Mouse (Mus musculus): ENCODE results near the gene Tpt1.
"Not testable (repeated sequence)": the region's sequence is repeated elsewhere in the genome, so short reads cannot be mapped to it uniquely, and the experiment has no call there.

The Tpt1 gene

DNA sequence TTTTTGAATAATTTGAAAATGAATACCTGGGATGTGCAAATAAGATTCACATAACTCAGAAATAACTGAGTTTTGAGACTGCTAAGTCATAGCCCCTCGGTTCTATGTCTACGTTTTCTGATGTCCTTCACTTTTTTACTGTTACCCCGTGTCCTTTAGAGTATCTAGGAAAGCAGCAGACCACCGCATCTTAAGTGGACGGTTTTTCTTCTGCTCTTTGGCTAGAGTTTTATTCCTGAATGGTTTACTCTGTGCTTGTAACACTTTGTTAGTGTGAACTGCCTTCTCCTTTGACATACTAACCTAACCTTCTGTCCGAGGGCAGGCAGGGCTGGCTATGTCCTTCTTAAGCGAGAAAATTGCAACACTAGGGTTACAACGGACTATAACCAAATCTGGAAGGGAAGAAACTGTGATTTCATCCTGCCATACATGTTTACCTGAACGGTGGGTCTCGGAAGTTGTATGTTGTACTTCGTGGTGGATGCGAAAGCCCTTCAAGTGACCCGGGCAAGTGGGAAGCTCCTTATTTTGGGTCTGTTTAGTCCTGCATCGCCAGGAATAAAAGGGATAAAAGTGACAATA lies 690 bp upstream of the Tpt1 start:
- no peak for DNase-seq (ENCODE audit: low read depth, low spot score)

DNA sequence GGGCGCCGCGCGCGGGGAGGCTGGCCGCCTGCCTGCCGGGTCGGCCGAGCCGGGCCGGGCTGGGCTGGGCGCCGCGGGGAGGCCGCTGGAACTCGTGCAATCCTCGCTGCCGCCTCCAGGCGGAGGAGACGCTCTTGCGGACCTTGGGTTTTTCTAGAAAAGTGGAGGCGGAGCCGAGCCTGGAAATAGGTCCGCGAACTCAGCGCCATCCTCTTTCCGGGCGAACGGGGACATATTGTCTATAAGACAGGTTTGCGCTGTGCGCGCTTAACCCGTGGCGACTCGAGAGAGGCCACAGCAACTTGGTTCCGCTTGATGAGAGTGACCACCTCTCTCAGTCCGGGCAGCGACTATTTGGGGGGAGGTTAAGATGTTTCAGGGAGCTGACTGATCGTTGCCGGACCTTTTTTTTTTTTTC lies 814 bp downstream of the Tpt1 start:
- peak; percentile 80 for DNase-seq (ENCODE audit: low read depth, low spot score)

DNA sequence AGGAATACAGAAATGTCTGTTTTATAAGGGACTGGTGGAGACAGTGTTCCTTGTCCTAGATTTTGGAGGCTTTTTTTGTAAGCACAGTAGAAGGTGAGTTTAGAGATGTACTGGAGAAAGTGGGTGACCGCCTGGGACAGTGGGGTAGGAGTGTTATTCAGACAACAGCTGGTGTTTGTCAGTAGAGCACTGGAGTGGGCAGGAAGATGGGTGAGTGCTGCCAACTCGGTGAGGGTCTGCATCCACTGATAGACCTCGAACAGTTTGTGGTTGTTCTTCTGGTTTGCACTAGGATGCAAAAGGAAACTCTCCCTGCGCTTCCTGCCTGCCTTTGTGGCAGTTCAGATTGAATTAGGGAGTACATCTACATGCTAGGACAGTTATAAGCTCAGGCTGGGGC lies 2.8 kb downstream of the Tpt1 start:
- DNase-seq (ENCODE audit: low read depth, low spot score), result no peak

DNA sequence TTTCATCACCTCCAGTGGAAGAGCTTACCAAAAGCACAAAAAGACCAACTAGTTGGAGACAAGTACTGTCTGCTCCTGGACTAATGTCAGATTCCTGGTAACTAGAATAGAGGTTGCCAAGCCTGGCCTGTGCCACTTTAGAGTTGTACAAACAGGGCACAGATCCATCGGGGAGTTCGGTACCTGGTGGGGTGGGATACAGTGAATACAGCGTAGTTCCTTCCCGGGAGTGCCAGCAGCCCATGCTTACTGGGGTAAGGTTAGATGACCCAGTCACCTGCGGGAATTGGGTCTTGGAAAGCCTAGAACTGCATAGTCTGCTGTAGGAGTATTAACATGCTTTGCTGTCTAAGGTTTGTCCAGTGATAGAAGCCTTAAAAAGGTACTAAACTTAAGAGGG lies 3.6 kb downstream of the Tpt1 start:
- DNase-seq (ENCODE audit: low read depth, low spot score), result no peak

DNA sequence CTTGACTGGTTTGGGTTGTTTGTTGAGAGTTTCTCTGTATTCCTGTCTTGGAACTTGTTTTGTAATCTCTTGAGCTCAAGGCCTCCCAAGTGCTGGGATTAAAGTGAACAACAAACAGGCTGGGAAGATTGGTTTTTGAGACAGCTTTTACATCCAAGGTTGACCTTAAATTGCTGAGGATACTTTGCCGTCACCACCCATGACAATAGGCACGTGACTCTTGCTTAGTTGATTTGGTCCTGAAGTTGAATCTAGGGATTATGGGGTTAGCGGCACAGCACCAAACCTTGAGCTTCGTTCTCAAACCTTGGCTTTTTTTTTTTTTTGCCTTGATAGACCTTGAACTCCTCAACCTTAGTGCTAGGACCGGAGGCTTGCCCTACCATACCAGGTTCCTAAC lies 4.3 kb downstream of the Tpt1 start:
- no peak for DNase-seq (ENCODE audit: low read depth, low spot score)

DNA sequence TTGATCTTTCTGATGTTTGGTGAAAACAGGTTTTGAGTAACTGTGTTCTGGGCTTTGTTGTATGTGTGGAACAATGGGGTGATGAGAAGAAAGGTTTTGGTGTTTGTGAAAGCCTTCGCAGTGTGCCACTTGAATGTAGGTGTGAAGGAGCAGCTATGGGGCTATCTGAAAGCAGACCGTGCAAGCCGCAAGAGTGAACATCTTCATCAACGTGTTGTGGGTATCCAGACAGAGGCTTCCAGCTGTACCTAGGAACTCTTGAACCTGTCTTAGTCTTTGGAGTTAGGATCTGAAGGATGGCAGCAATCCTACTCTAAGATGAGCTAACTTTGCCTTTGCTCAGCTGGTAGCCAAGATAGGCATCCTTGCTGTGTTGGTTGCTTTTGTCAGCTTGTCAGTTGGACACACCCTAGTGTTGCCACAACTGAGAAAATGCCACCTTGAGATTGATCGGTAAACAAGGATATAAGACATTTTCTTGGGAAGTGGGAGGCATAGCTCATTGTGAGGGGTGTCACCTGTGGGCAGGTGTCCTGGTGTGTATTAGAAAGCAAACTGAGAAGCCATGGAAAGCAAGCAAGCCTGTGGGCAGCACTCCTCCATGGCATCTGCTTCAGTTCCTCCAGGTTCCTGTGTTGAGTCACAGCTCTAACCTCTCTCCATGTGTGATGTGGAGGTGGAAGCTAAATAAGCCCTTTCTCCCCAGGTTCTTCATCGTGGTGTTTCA lies 5.1 kb downstream of the Tpt1 start:
- DNase-seq (ENCODE audit: low read depth, low spot score), result no peak

DNA sequence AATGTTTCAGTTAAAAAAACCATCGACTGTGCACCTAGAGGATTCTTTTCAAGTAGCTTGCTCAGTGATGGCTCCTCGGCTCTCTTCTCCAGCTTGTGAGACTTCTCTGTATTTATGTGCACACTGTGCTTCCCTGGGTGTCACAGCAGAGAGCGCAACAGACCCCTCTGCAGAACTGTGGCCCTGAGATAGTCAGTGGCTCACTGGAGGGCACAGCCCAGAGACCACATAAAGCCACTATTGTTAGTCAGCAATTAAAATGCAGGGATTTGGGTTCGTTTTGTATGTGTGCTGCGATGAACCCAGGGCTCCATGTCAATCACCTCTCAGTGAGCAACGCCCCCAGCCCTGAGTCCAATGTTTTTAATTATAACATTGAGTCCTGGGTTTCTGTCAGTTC lies 5.9 kb downstream of the Tpt1 start:
- DNase-seq (ENCODE audit: low read depth, low spot score), result no peak

DNA sequence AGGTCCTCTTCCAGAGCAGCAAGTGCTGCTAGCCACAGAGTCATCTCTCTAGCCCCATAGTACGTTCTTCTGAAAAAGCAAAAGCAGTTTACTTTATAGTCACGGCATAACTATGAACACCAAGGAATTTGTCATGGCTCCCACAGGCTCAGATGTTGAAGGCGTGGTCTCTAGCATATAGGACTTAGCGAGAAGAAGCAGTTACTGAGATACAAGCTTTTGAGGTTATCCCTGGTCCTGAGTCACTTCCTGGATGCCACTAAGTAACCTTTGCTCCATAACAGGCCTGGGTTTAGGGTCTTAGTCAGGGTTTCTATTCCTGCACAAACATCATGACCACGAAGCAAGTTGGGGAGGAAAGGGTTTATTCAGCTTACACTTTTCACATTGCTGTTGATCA lies 7.1 kb downstream of the Tpt1 start:
- no peak for DNase-seq (ENCODE audit: low read depth, low spot score)

DNA sequence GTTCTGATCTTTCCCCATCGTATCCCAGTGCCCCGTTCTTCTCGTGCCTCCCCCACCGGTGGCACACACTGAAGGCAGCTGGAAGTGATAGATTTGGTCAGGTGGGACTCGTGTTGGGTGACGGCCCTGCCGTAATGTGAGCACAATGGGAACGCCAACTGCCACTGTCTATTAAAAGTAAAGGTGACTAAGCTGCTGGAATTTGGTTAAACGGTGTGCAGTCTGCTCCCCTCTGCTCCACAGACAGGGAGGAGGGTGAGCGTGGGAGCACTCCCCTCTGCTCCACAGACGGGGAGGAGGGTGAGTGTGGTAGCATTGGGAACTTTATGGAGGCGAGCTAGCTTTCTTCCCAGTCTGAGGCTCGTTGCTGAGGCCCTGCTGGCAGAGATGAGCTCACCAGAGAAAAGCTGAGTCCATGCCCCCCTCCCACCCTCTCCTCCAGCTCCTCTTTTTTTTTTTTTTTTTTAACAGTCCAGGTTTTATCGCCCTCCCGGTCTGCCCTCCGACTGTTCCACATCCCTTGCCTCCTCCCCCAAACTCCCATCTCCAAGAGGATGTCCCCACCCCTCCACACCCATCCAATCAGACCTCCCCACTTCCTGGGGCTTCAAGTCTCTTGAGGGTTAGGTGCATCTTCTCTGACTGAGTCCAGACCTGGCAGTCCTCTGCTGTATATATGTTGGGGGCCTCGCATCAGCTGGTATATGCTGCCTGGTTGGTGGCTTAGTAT lies 10.5 kb downstream of the Tpt1 start:
- DNase-seq (ENCODE audit: low read depth, low spot score), result no peak

DNA sequence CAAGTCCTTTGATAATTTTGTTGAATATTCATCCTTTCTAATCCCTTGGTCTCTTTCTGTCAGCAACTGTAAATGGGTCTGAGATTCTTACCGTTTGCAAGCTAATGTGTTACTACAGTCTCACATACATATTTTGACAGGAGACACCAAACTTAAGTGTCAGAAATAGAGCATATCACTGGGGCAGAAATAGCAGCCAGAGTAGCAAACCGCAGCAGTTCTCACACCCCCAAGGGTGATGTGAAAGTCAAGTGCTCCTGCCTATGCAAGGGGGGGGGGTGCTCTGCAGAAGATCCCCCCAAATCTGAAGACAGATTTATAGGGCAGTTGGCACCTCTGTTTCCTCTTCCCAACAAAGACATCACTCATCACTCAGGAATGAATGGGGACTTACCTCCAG lies 13.3 kb downstream of the Tpt1 start:
- no peak for DNase-seq (ENCODE audit: low read depth, low spot score)

DNA sequence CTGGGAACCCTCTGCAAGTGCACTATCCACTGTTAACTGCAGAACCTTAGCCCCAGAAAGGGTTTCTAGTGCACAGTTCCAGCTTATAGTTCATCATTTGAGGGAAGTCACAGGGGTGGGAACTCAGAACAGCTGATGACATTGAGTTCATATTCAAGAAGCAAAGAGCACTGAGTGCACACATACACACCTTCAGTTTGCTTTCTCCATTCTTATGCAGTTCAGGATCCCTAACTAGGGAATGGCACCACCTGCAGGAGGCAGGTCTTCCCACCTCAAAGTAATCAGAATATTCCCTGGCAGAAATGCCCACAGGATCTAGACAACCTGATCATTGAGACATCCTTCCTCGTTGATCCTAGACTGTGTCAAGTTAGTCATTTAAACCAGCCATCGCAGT lies 14.7 kb downstream of the Tpt1 start:
- no peak for DNase-seq (ENCODE audit: low read depth, low spot score)

DNA sequence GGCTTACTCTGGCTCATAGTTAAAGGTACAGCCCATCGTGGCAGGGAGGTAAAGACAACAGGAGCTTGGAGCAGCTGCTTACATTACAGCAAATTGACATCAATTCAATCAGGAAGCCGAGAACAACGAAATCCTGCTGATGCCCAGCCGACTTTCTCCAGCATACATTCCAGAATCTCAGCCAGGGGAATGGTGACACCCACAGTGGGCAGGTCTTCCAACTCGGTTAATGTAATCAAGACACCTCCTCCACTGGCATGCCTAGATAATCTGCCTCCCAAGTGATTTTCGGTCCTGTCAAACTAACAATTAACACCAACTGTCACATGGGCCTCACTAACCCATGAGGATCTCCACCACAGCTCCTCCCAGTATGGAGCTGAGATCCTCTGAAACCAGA lies 17.8 kb downstream of the Tpt1 start:
- DNase-seq (ENCODE audit: low read depth, low spot score), result no peak

DNA sequence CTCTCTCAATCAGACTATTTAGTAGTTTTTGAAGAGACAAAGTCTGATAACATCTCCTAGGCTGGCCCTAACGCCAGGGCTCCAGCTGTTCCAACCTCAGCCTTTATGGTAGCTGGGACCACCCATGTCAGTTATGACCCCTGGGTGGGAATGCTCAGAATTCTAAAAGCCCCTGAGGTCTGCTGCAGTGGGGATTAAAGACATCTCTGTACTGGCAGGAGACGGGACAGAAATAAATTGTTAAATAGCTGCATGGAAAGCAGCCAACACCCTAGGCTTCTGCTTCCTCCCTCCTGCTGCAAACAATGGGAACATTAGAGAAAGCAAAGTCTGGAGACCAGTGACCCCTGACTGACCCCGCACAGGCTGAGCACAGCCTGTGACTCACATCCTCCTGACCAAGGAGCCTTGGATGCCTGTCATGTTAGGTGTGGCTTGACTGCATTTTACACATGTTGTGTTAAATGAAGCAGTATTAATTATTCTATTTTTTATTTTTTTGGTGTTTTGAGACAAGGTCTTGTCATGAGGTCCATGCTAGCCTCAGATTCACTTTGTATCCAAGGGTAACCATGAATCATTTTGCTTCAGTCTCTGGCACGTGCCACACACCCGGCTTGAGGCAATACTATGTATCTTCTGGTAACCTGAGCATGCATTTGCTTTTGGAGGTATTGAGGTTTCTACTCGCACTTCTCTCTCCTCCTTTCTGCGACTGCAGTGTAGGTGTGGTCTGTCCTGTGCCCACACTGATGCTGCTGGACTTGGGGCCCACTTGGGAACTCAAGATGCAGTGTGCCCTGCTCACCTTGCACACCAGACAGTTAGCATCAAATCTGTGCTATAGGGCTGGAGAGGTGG lies 18.9 kb downstream of the Tpt1 start:
- peak; percentile 62 for DNase-seq (ENCODE audit: low read depth, low spot score)

DNA sequence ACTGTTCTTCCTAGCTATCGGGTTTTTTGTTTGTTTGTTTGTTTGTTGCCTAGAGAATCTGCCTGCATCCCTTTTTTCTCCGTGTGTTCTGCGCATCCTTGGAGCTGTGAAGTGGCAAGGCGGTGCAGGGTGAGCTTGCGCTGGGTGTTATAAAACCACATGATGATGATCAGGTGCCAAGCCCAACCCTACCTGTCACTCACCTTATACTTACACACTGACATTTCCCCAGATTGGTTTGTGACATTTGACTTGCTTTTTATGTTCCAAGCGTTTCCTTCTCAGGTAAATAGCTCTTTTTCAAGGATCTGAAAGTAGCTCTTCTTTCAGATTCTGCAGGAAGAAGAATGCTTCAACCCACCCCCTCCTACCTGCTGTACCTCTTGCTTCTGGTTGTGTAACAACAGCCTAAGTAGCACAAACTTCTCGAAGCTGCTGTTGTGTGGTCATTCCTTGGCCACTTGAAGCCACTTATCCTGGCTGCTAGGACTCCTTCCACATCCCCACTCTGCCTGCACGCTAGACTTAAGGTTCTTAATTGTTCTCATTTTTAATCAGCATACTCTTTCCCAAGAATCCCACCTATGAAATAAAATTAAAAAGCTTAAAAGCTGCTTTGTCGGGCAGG lies 21.9 kb downstream of the Tpt1 start:
- DNase-seq (ENCODE audit: low read depth, low spot score), result no peak

DNA sequence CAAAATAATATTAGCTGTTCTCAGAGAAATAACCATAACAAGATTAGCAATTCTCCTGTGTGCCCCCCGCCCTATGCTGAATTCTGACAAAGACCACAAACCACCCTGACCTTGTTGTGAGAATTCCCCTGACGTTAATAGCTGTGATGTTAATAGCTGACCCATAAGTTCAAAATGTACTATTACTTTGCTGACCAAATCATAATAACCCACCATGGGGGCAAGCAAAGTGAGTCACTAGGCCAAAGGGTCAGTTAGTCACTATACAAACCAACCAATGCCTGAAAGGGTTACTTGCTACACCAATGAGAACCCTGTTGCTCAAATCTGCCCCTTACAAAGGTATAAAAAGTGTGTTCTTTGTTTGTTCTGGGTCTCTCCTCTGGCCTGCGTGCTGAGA lies 23.1 kb downstream of the Tpt1 start:
- DNase-seq (ENCODE audit: low read depth, low spot score), result not testable (repeated sequence)

DNA sequence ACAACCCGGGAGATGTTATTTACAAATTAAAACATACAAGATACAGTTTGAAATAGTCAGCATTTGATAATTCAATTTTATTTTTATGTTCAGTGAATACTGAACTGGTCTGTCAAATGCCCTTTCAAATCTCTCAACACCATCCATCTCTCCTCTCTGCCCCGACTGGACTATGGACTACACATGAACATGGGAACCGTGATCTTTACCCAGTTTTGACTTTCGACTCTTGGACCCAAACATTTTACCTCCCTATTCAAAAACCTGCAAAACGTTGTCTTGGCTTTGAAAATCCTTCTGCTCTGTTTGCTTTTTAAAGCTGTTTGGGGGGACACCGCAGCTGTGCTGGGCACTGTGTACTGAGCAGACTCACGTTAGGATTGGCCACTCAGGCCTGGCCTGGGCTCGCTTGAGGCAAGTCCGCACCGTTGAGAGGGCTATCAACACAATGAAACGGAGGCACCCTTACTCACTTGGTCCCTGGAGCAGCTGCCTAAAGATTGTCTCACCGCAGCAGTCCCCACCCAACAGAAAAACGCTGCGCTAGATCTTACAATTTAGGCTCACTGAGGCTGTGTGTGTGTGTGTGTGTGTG lies 25.0 kb downstream of the Tpt1 start:
- DNase-seq (ENCODE audit: low read depth, low spot score), result no peak

DNA sequence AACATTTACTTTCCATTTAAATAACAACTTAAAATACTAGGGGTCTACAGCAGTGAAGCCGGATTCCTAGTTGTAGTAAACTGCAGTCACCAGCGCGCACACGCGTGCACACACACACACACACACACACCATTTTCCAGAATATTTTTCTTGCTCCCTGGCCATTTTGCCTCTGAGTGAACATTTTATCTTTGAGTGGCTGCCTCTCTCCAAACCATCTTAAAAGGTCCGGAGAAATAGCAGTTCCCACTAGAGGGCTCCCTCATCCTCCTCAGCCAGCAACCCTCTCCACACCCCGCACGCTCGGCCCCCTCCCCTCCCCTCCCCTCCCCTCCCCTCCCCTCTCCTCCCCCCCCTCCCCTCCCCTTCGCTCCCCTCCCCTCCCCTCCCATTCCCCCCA lies 25.7 kb downstream of the Tpt1 start:
- no peak for DNase-seq (ENCODE audit: low read depth, low spot score)

DNA sequence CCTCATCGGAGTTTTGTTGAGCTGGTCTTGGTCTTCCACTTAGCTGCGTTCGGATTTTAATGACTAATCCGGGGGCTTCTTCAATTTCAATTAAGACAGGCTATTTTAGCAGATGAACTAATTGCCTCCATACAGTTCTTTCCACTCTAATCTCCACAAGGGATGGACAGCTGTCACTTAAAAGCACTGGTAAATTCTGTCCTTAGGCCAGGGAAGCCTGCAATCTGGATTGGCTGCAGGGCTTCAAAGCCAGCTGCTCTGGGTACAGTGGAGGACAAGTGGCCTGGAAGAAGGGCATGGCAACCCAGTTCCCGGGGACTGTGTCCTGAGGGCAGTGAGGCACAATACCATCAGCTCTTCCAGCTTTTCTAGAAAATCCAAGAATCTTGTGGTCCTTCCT lies 26.2 kb downstream of the Tpt1 start:
- DNase-seq (ENCODE audit: low read depth, low spot score), result no peak

DNA sequence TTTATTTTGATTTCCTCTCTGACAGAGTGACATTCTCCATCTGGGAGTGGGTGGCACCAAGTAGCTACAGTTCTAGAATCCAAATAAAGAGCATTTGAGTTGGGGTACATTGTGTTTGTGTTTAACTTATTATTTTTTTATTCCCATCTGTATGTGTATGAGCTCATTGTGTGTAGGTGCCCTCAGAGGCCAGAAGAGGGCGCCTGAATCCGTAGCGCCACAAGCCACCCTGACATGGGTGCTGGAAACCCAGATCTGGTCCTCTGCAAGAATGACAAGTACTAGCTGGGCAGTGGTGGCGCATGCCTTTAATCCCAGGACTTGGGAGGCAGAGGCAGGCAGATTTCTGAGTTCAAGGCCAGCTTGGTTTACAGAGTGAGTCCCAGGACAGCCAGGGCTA lies 26.9 kb downstream of the Tpt1 start:
- no peak for DNase-seq (ENCODE audit: low read depth, low spot score)

DNA sequence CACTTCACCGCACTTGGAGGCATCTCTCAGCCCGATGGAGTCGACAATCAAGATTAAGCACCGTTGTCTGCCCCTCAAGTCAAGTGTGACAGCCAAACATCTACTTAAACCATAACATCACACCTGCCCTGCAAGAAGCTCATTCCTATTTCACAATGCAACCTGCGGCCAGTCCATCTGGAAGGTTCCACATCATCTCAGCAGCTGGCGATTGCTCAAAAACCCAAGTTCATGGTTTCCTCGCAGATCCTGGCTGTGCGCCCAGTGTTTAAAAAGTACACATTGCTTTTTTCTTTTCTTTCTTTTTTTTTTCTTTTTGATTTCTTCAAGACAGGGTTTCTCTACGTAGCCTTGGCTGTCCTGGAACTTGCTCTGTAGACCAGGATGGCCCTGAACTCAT lies 28.7 kb downstream of the Tpt1 start:
- DNase-seq (ENCODE audit: low read depth, low spot score), result no peak

DNA sequence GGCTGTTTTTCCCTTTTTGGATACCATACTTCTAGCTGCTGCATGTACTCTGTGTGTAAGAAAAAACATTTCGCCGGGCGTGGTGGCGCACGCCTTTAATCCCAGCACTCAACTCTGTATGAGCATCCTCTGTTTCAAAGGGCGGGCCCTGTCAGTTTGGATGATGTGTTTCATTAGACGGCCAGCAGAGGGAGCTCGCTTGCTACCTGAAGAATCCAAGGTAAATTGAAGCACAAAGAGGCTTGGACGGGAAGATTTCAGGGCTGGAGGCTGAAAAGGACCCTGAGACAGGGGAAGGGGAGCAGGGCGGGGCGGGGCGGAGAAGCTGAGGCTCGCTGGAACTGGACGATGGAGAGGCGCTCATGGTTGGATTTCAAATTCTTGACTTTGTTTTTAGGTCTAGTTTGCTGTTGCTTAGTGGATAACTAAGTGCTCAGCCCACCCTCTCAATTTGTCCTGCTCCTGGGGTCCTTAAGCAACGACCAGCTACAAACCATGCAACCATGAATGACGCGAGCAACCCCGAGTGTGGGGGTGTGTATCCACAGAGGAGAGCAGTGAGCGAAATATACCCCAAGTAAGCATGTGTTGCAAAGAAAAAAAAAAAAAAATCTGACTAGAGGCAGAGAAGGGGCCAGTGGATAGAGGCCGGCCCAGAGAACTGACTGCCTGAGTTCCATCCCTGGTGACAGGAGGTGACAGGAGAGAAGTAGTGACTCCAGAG lies 31.6 kb downstream of the Tpt1 start:
- peak; percentile 84 for DNase-seq (ENCODE audit: low read depth, low spot score)

All from embryo, embryonic 11.5 days (tissue).